Mouse (Mus musculus) intestine, postnatal 0 days (tissue): ENCODE measurements around the gene Fat1. TPM values are rescaled to one million over a fixed set of nuclear protein-coding genes. Genes with fewer than 3 reads are reported as not detected.
A peak's percentile ranks its signal among the peaks of the same experiment; 100 is the strongest.

Experiments
- ATAC-seq: fragments of 200-750 bp; cut with Nextera tagmentation; 2 replicates; pipeline ENCODE4 v1.8.0; 2017; ENCODE audit warnings: mild to moderate bottlenecking, moderate TSS enrichment, moderate library complexity
- H3K27ac ChIP-seq: fragments of 300-500 bp; sonication (generic); 2 replicates; pipeline ENCODE4 v1.5.1; 2014; ENCODE audit warnings: mild to moderate bottlenecking, low read depth, low read length, moderate library complexity
- H3K27me3 ChIP-seq: fragments of 300-500 bp; sonication (generic); replicated peaks from 2 replicates; pipeline ENCODE4 v1.6.1; 2014; ENCODE audit warnings: low read length, mixed read lengths; ENCODE audit not compliant: control insufficient read depth, insufficient read depth
- H3K36me3 ChIP-seq: fragments of 300-500 bp; sonication (generic); 2 replicates; pipeline ENCODE4 v1.6.1; 2014; ENCODE audit warnings: mild to moderate bottlenecking, moderate library complexity; ENCODE audit not compliant: control insufficient read depth, insufficient read depth
- H3K4me1 ChIP-seq: fragments of 300-500 bp; sonication (generic); replicated peaks from 2 replicates; pipeline ENCODE4 v1.6.1; 2014; ENCODE audit warnings: antibody characterized with exemption, low read length, mixed read lengths; ENCODE audit not compliant: control insufficient read depth, insufficient read depth
- H3K4me2 ChIP-seq: fragments of 300-500 bp; sonication (generic); replicated peaks from 2 replicates; pipeline ENCODE4 v1.6.1; 2014; ENCODE audit warnings: low read depth, mild to moderate bottlenecking, moderate library complexity
- H3K4me3 ChIP-seq: fragments of 300-500 bp; sonication (generic); 2 replicates; pipeline ENCODE4 v1.5.1; 2014; ENCODE audit warnings: low read depth, low read length
- H3K9ac ChIP-seq: fragments of 300-500 bp; sonication (generic); 2 replicates; pipeline ENCODE4 v1.6.1; 2014; ENCODE audit warnings: mild to moderate bottlenecking, low read depth, low read length
- H3K9me3 ChIP-seq: fragments of 300-500 bp; sonication (generic); 2 replicates; pipeline ENCODE4 v1.6.1; 2016; ENCODE audit warnings: mixed run types; ENCODE audit not compliant: control insufficient read depth
- CTCF ChIP-seq: sonication (generic); IDR thresholded peaks from 2 replicates; pipeline ENCODE4 v1.5.1; 2016; ENCODE audit warnings: low read depth, mild to moderate bottlenecking, control low read depth, antibody characterized with exemption, moderate library complexity
- WGBS: fragments of 180-500 bp; shearing (Covaris S2); extraction: QIAGEN DNeasy Blood & Tissue Kit; methylation state at CpG from one replicate; pipeline ENCODE4 v1.1.7; 2014; 5-methylcytosine and 5-hydroxymethylcytosine counted together
- polyA plus RNA-seq: library from polyadenylated mRNA; unstranded; fragments of >200 nt; fragmentation: Nextera tagmentation; extraction: Ambion mirVana; gene quantifications from 2 replicates; pipeline ENCODE4 v1.2.1, GENCODE M21; 2015

The Fat1 gene
- polyA plus RNA-seq, 1 experiment from 2014 or later: 10.4 TPM

DNA sequence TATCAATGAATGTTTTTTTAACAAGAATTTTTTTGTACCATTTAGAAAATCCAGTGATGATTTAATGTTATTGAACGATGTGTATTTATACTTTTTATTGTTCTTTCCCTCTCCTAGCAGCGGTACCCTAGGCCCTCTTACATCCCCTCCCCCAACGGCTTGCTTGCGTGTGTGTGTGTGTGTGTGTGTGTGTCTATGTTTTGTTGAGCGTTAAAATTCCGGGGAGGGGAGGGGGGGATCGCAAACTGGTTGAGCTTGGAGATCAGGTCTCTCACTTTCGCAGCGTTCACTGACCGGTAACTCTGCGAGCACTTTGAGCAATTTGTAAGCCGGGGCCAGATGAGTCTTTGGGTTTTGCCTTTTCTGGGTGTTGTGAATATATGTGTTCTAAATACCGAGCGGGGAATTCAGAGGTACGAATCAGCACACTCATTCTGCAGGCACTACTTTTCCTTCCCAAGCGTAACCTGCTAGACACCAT, 1.3 kb downstream of the Fat1 start:
- no peak for TF ChIP-seq CTCF
- Histone ChIP-seq H3K4me3 (peak overlapping the region; percentile 91), H3K27ac (peak overlapping the region; percentile 79; the same call in 1 of the 2 replicates), H3K9ac (peak overlapping the region; percentile 74; the same call in 1 of the 2 replicates), H3K4me1 (no peaks in the 10 kb centered on the region), H3K4me2 (peak overlapping the region; percentile 88), H3K9me3 (no peaks in the 10 kb centered on the region), H3K36me3 (no peaks in the 10 kb centered on the region), H3K27me3 (no peaks in the 10 kb centered on the region)
- ATAC-seq: no peak
- WGBS: 0% methylated on average over 16 of the region's 16 CpGs

DNA sequence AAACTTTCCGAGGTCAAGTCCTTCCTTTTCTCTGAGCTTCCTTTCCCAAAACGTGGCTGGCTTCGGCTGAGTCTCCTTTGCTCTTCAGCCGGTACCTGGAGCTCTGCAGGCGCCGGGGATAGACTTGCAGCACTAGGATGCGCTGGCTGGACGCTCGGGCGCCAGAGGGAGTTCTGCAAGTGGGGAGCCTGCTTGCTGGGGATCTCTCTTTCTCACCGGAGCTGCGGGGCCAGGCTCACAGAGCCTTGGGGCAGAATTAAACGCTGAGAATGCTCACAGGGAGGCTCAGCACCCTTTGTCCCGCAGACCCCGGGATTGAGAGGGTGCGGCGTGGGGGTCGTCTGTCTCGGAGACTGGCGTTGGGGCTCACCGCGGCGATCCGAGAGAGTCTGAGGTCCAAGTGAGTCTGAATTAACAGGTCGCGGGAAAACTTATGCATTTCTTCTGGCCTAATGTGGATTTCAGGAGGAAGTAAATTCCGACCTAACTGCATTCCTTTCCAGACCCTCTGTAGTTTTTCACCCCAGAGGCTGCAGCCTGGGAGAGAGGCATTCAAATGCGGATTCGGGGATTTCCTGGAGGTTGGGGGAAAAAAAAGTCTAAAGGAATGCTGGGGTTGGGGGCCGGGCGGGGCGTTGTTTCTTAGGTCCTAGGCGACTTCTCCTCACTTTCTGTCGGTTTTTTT, 2.0 kb downstream of the Fat1 start:
- peak overlapping the region; percentile 88 for H3K4me2 ChIP-seq
- no peaks in the 10 kb centered on the region for H3K27me3 ChIP-seq
- H3K9ac ChIP-seq: peak overlapping the region; percentile 74
- no peaks in the 10 kb centered on the region for H3K9me3 ChIP-seq
- no peaks in the 10 kb centered on the region for H3K4me1 ChIP-seq
- no peak for ATAC-seq
- H3K27ac ChIP-seq: peak overlapping the region; percentile 79
- peak overlapping the region; percentile 91 for H3K4me3 ChIP-seq
- TF ChIP-seq CTCF: peak; percentile 73
- under 1% methylated on average over 34 of the region's 34 CpGs for whole genome bisulfite sequencing
- no peaks in the 10 kb centered on the region for H3K36me3 ChIP-seq

DNA sequence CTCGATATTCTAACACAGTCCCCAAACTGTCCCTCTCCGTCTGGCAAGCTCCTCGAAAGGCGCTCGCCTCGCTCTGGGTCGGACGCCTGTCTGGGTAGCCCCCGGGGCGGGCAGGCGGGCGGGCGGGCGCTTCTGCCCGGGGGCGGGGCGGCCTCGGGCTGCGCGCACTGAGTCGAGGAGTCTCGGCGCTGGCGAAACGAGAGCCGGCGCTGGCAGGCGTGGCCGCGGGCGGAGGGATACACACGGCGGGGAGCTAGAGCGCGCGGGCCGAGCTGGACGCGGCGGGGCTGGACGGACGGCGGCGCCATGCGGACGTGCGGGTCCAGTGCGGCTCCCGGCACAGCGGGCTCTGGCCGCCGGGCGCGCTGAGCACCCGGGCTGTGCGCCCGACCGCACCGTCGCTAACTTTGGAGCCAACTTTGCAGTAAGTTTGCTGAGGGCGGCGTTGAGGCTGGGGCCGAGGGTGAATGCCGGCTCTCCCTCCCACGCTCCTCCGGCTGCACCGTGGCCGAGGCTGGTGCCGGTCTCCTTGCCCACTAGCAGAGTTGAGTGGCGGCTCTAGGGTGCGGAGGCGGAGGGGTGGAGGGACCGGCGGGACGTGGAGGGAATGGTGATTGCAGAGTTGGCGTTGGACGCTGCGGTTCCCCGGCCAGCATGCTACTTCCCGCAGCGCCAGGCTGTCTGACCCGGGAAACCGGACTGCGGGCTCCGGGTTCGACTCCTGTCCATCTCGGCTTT, 2.8 kb downstream of the Fat1 start:
- peak overlapping the region; percentile 79 for H3K27ac ChIP-seq
- peak; percentile 83 for ATAC-seq
- no peaks in the 10 kb centered on the region for H3K36me3 ChIP-seq
- H3K9ac ChIP-seq: peak overlapping the region; percentile 74
- no peaks in the 10 kb centered on the region for H3K27me3 ChIP-seq
- H3K9me3 ChIP-seq: no peaks in the 10 kb centered on the region
- no peaks in the 10 kb centered on the region for H3K4me1 ChIP-seq
- under 1% methylated on average over 79 of the region's 87 CpGs for WGBS
- peak overlapping the region; percentile 88 for H3K4me2 ChIP-seq
- TF ChIP-seq CTCF: peak; percentile 62
- H3K4me3 ChIP-seq: peak overlapping the region; percentile 91

DNA sequence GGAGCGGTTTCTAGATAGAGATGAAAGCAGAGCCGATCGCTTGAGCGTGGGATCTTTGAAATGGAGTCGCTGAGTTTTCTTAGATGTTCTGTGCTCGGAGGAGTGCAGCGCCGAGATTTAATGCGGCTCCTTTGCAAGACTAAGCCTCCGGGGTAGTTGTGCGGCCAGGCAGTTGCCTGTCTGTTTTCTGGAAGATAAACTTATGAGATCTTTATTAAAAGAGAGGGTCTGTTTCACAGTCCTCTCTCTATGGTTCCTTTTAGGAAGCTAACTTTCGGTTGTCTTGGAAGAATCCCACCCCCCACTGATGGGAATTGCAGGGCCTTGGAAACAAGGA, 3.4 kb downstream of the Fat1 start:
- 1% methylated on average over 12 of the region's 12 CpGs for WGBS
- Histone ChIP-seq H3K27ac (peak overlapping the region; percentile 79), H3K4me2 (peak overlapping the region; percentile 88), H3K4me3 (peak overlapping the region; percentile 91), H3K9ac (peak overlapping the region; percentile 74), H3K27me3 (no peaks in the 10 kb centered on the region), H3K4me1 (no peaks in the 10 kb centered on the region), H3K36me3 (no peaks in the 10 kb centered on the region), H3K9me3 (no peaks in the 10 kb centered on the region)
- TF ChIP-seq CTCF: no peak
- ATAC-seq: no peak

DNA sequence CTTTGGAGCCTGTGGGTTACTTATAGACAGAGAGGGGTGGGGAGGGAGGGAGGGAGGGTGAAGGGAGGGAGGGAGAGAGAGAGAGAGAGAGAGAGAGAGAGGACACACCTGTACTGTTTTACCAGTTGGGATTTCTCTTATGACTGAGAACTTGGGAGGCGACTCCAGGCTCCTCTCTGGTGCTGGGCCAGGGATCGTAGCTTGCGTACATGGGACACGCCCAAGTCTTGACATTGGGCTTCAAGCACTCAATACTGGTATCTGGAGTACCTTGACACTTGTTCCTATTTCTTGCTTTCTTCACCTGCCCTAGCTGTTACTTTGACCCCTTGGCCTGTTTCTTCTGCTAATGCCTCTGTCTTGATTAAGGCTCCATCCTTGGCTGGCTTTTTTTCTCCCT, 10.3 kb downstream of the Fat1 start:
- WGBS: 49% methylated on average over 4 of the region's 4 CpGs
- no peak overlapping the region for H3K9ac ChIP-seq
- peak; percentile 40; the same call in 1 of the 2 replicates for ATAC-seq

DNA sequence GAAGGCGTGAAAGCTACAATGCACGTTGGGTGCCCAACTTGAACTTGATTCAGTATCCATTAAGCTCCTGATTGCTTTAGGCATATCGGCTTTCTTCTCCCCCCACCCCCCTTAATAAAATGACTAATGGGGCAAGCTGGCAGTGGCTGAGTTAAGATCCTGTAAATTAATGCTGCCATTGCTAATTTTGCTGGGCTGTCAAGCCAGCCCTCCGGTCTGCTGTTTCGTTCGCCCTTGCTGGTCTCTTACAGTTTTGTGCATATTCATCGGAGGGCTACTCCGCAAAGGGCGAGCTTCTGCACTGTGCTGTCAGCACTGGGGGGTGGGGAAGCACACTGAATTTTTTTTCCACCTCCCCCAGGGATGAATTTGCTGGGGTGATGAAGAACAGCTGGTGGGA, 13.3 kb downstream of the Fat1 start:
- H3K9ac ChIP-seq: no peak overlapping the region
- TF ChIP-seq CTCF: no peak
- no peaks in the 10 kb centered on the region for H3K9me3 ChIP-seq
- H3K36me3 ChIP-seq: peaks cover 46% of the 10 kb centered on the region
- no peak overlapping the region for H3K4me2 ChIP-seq
- no peak overlapping the region for H3K4me3 ChIP-seq
- no peaks in the 10 kb centered on the region for H3K27me3 ChIP-seq
- ATAC-seq: no peak
- 0 out of 2 replicates have a peak, but pooled peaks cover 4% of the 10 kb centered on the region for H3K4me1 ChIP-seq
- H3K27ac ChIP-seq: no peak overlapping the region
- 73% methylated on average over 9 of the region's 9 CpGs for WGBS

More for the DNA sequence above, 10.3 kb downstream of the Fat1 start:
- no peak overlapping the region for H3K4me2 ChIP-seq
- no peaks in the 10 kb centered on the region for H3K9me3 ChIP-seq
- H3K27me3 ChIP-seq: no peaks in the 10 kb centered on the region
- H3K4me3 ChIP-seq: no peak overlapping the region
- H3K4me1 ChIP-seq: 0 out of 2 replicates have a peak, but pooled peaks cover 4% of the 10 kb centered on the region
- no peak overlapping the region for H3K27ac ChIP-seq
- TF ChIP-seq CTCF: no peak
- peaks cover 16% of the 10 kb centered on the region for H3K36me3 ChIP-seq
